Mouse (Mus musculus) olfactory bulb, adult 2 months (tissue): ENCODE measurements around the gene Wnk4.

ENCODE experiments used
- CTCF ChIP-seq: fragments of 200-500 bp; IDR thresholded peaks from 2 replicates; pipeline ENCODE4 v1.5.1; 2012; ENCODE audit warnings: low read depth, mild to moderate bottlenecking, low read length, moderate library complexity; ENCODE audit not compliant: insufficient read depth
- POLR2A ChIP-seq: fragments of 200-500 bp; IDR thresholded peaks from 2 replicates; pipeline ENCODE4 v1.6.1; 2012; ENCODE audit warnings: mild to moderate bottlenecking, low read depth, low read length, moderate library complexity; ENCODE audit not compliant: insufficient read depth

- TF ChIP-seq CTCF (no peak), POLR2A (no peak)
Observed at GRCm38 (mm10) chr11:101216936-101217335, 43.4 kb upstream of the Wnk4 start.
